Mouse (Mus musculus) hindbrain, postnatal 0 days (tissue): ENCODE measurements around the gene Sdhc. TPM values are rescaled to one million over a fixed set of nuclear protein-coding genes. Genes with fewer than 3 reads are reported as not detected.

Experiments
- ATAC-seq: fragments of 200-750 bp; cut with Nextera tagmentation; 2 replicates; pipeline ENCODE4 v1.8.0; 2017; ENCODE audit warnings: mild to moderate bottlenecking, moderate TSS enrichment, moderate library complexity
- DNase-seq: peaks from one replicate; pipeline ENCODE4 v3.0.0-alpha.2; 2015; ENCODE audit warnings: low spot score
- H3K27ac ChIP-seq: fragments of 300-500 bp; sonication (generic); 2 replicates; pipeline ENCODE4 v1.5.1; 2014; ENCODE audit warnings: mild to moderate bottlenecking
- H3K27me3 ChIP-seq: fragments of 300-500 bp; sonication (generic); 2 replicates; pipeline ENCODE4 v1.6.1; 2014; ENCODE audit warnings: low read length, mixed read lengths; ENCODE audit not compliant: insufficient read depth
- H3K36me3 ChIP-seq: fragments of 300-500 bp; sonication (generic); 2 replicates; pipeline ENCODE4 v1.6.1; 2014; ENCODE audit warnings: low read length, mixed read lengths; ENCODE audit not compliant: insufficient read depth
- H3K4me1 ChIP-seq: fragments of 300-500 bp; sonication (generic); 2 replicates; pipeline ENCODE4 v1.6.1; 2014; ENCODE audit warnings: antibody characterized with exemption, low read length, mixed read lengths; ENCODE audit not compliant: insufficient read depth
- H3K4me2 ChIP-seq: fragments of 300-500 bp; sonication (generic); 2 replicates; pipeline ENCODE4 v1.6.1; 2014; ENCODE audit warnings: low read depth, mild to moderate bottlenecking, low read length, moderate library complexity, mixed read lengths
- H3K4me3 ChIP-seq: fragments of 300-500 bp; sonication (generic); 2 replicates; pipeline ENCODE4 v1.5.1; 2014; ENCODE audit warnings: low read length
- H3K9ac ChIP-seq: fragments of 300-500 bp; sonication (generic); replicated peaks from 2 replicates; pipeline ENCODE4 v1.6.1; 2014; ENCODE audit warnings: mild to moderate bottlenecking, low read length, moderate library complexity, mixed read lengths
- H3K9me3 ChIP-seq: fragments of 300-500 bp; sonication (generic); 2 replicates; pipeline ENCODE4 v1.6.1; 2016; ENCODE audit warnings: low read length, mixed read lengths
- CTCF ChIP-seq: IDR thresholded peaks from 2 replicates; pipeline ENCODE4 v1.5.1; 2016; ENCODE audit warnings: antibody characterized with exemption, control low read depth, low read depth
- WGBS: fragments of 180-500 bp; shearing (Covaris S2); extraction: QIAGEN DNeasy Blood & Tissue Kit; methylation state at CpG from one replicate; pipeline ENCODE4 v1.1.7; 2014; 5-methylcytosine and 5-hydroxymethylcytosine counted together
- polyA plus RNA-seq: library from polyadenylated mRNA; unstranded; fragments of >200 nt; fragmentation: Nextera tagmentation; extraction: Ambion mirVana; gene quantifications from 2 replicates; pipeline ENCODE4 v1.2.1, GENCODE M21; 2015
- total RNA-seq: library from RNA; depleted of rRNA; stranded (reverse); fragments of >200 nt; gene quantifications from 2 replicates; pipeline ENCODE4 v1.2.3, GENCODE M21; 2014

The Sdhc gene
- total and polyA plus RNA-seq, 2 experiments from 2014 or later: 227 to 320 TPM

GRCm38 (mm10) chr1:171129251-171129650 is 21.2 kb downstream of the Sdhc start:
- ATAC-seq (no peak; the same call in 1 of the 2 replicates), DNase-seq (peak; percentile 6)
- H3K27me3 ChIP-seq: no peaks in the 10 kb centered on the region
- H3K4me3 ChIP-seq: no peak overlapping the region
- peaks cover 26% of the 10 kb centered on the region for H3K36me3 ChIP-seq
- 53% methylated on average over 7 of the region's 7 CpGs for WGBS
- H3K9me3 ChIP-seq: no peaks in the 10 kb centered on the region
- H3K4me1 ChIP-seq: no peaks in the 10 kb centered on the region
- H3K27ac ChIP-seq: no peak overlapping the region
- no peak overlapping the region for H3K9ac ChIP-seq
- 0 out of 2 replicates have a peak, but pooled peaks have one; percentile 25 for TF ChIP-seq CTCF
- no peak overlapping the region for H3K4me2 ChIP-seq

DNA sequence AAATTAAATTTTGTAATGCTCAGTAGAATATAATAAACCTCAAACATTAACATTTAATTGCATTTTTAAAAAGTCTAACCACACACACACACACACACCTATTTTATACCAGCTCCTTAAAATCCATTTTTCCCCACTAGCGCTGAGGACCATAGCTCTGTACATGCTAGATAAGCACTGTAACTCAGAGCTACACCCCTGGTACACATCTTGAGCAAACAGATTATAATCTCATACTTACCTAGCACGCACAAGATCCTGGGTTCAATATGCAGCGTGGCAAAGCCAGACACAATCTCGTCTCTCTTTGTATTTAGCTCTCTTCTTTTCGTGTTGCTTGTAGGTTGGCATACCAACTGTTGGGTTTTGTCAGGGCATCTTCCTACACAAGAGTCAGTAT is 26.0 kb downstream of the Sdhc start:
- ATAC-seq: no peak
- 90% methylated on average over 5 of the region's 5 CpGs for WGBS
- no peak for TF ChIP-seq CTCF

GRCm38 (mm10) chr1:171122932-171123331 is 27.5 kb downstream of the Sdhc start:
- Histone ChIP-seq H3K9me3 (no peaks in the 10 kb centered on the region), H3K9ac (no peak overlapping the region), H3K27ac (no peak overlapping the region), H3K4me1 (no peaks in the 10 kb centered on the region), H3K27me3 (no peaks in the 10 kb centered on the region), H3K4me3 (no peak overlapping the region), H3K36me3 (no peaks in the 10 kb centered on the region), H3K4me2 (no peak overlapping the region)
- 31% methylated on average over 7 of the region's 7 CpGs for WGBS
- DNase-seq (peak; percentile 36), ATAC-seq (no peak)
- TF ChIP-seq CTCF: no peak

More for the DNA sequence above, 26.0 kb downstream of the Sdhc start:
- Histone ChIP-seq H3K36me3 (peaks cover 9% of the 10 kb centered on the region), H3K27ac (no peak overlapping the region), H3K4me3 (no peak overlapping the region), H3K4me1 (no peaks in the 10 kb centered on the region), H3K9me3 (no peaks in the 10 kb centered on the region), H3K4me2 (no peak overlapping the region), H3K9ac (no peak overlapping the region), H3K27me3 (no peaks in the 10 kb centered on the region)
- no peak for DNase-seq

GRCm38 (mm10) chr1:171121839-171122238 is 28.6 kb downstream of the Sdhc start:
- Histone ChIP-seq H3K9ac (no peak overlapping the region), H3K4me3 (no peak overlapping the region), H3K27me3 (no peaks in the 10 kb centered on the region), H3K4me1 (no peaks in the 10 kb centered on the region), H3K27ac (no peak overlapping the region), H3K36me3 (no peaks in the 10 kb centered on the region), H3K9me3 (no peaks in the 10 kb centered on the region), H3K4me2 (no peak overlapping the region)
- ATAC-seq: peak; percentile 22; the same call in 1 of the 2 replicates
- WGBS: 46% methylated on average over 5 of the region's 5 CpGs
- TF ChIP-seq CTCF: no peak
- no peak for DNase-seq

DNA sequence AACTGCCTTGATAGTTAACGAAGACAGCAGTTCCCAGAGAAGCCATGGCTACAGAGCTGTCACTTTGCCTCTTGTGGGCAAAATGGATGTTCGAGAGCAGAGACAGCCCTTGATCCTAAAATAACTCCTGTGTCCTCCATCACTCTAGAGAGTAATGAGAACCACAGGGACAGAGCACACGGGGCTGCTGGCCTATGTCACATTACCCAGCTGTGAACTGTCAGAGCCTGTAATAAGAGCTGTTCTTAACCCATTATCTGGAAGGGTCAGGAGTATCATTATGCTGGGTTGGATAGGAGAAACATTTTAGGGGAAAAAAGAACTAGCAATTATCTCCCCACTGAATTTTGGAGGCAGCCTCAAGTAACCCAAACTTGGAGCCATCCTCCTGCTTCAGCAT is 29.5 kb downstream of the Sdhc start:
- no peaks in the 10 kb centered on the region for H3K9me3 ChIP-seq
- H3K9ac ChIP-seq: no peak overlapping the region
- H3K4me1 ChIP-seq: no peaks in the 10 kb centered on the region
- H3K4me2 ChIP-seq: no peak overlapping the region
- no peaks in the 10 kb centered on the region for H3K36me3 ChIP-seq
- no peaks in the 10 kb centered on the region for H3K27me3 ChIP-seq
- H3K27ac ChIP-seq: no peak overlapping the region
- H3K4me3 ChIP-seq: no peak overlapping the region
- no peak for TF ChIP-seq CTCF
- DNase-seq (no peak), ATAC-seq (no peak)
- WGBS: 63% methylated on average over 3 of the region's 3 CpGs

DNA sequence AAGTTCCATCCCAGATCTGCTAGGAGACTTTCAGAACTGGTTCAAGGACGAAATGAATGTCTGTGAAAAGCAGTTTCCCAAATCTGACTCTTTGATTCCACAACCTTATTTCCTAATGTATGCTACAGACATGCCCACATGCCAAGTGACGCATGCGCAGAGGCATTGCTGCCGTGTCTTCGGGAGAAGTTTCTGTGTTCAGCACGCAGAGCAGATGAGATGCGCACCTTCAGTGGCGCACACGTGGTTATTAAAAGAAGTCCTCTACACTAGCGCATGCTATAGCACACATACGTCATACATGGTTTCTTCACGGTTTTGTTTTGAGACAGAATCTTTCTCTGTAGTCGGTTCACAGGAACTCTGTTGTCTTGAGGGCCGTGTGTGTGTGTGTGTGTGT is 31.0 kb downstream of the Sdhc start:
- Histone ChIP-seq H3K4me1 (no peaks in the 10 kb centered on the region), H3K27ac (no peak overlapping the region), H3K9ac (no peak overlapping the region), H3K36me3 (no peaks in the 10 kb centered on the region), H3K9me3 (no peaks in the 10 kb centered on the region), H3K4me3 (no peak overlapping the region), H3K27me3 (no peaks in the 10 kb centered on the region), H3K4me2 (no peak overlapping the region)
- WGBS: 87% methylated on average over 14 of the region's 14 CpGs
- no peak for DNase-seq
- no peak for TF ChIP-seq CTCF
- ATAC-seq: no peak

DNA sequence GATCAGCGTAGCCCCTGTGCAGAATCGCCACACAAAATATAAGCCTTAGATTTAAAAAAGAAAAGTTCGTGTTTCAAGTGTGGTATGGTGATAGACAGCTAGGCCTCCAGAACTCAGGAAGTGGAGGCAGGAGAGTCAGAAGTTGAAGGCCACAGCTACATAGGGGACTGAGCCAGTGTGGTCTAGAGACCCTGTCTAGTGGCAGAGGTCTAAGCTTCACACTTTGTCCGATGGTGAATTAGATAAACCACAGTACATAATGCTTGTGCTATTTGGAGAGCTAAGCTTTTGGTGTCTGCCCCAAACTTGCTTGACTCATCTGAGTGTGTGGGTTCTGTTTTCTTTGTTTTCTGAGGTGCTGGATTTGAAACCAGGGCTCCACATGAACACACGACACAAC is 31.4 kb downstream of the Sdhc start:
- no peak for TF ChIP-seq CTCF
- Histone ChIP-seq H3K9ac (no peak overlapping the region), H3K9me3 (no peaks in the 10 kb centered on the region), H3K27me3 (no peaks in the 10 kb centered on the region), H3K36me3 (no peaks in the 10 kb centered on the region), H3K4me1 (no peaks in the 10 kb centered on the region), H3K4me2 (no peak overlapping the region), H3K27ac (no peak overlapping the region), H3K4me3 (no peak overlapping the region)
- no peak for DNase-seq
- 87% methylated on average over 5 of the region's 5 CpGs for WGBS
- ATAC-seq: no peak
